Mouse (Mus musculus) midbrain, postnatal 0 days (tissue): Measurements from ENCODE around the gene Cxcl16. TPM values are rescaled to one million over a fixed set of nuclear protein-coding genes. Genes with fewer than 3 reads are reported as not detected.
A peak's percentile ranks its signal among the peaks of the same experiment; 100 is the strongest.

Source experiments
- ATAC-seq: fragments of 200-750 bp; cut with Nextera tagmentation; 2 replicates; pipeline ENCODE4 v1.8.0; 2017; ENCODE audit warnings: moderate number of reproducible peaks, mild to moderate bottlenecking, moderate TSS enrichment, moderate library complexity; ENCODE audit not compliant: low FRiP score
- DNase-seq: peaks from one replicate; pipeline ENCODE4 v3.0.0-alpha.2; 2015; ENCODE audit warnings: low spot score
- H3K27ac ChIP-seq: fragments of 300-500 bp; sonication (generic); 2 replicates; pipeline ENCODE4 v1.5.1; 2014; ENCODE audit warnings: low read depth, mild to moderate bottlenecking, low read length, mixed read lengths
- H3K27me3 ChIP-seq: fragments of 300-500 bp; sonication (generic); 2 replicates; pipeline ENCODE4 v1.6.1; 2014; ENCODE audit warnings: low read length, control low read depth, mixed read lengths; ENCODE audit not compliant: insufficient read depth
- H3K36me3 ChIP-seq: fragments of 300-500 bp; sonication (generic); 2 replicates; pipeline ENCODE4 v1.6.1; 2014; ENCODE audit warnings: low read length, control low read depth, mixed read lengths; ENCODE audit not compliant: insufficient read depth
- H3K4me1 ChIP-seq: fragments of 300-500 bp; sonication (generic); 2 replicates; pipeline ENCODE4 v1.6.1; 2014; ENCODE audit warnings: mild to moderate bottlenecking, control low read depth, antibody characterized with exemption, low read length, mixed read lengths; ENCODE audit not compliant: insufficient read depth
- H3K4me2 ChIP-seq: fragments of 300-500 bp; sonication (generic); 2 replicates; pipeline ENCODE4 v1.6.1; 2014; ENCODE audit warnings: low read depth, mild to moderate bottlenecking, low read length, mixed read lengths; ENCODE audit not compliant: poor library complexity, severe bottlenecking
- H3K4me3 ChIP-seq: fragments of 300-500 bp; sonication (generic); 2 replicates; pipeline ENCODE4 v1.5.1; 2014; ENCODE audit warnings: low read depth, mild to moderate bottlenecking, low read length, moderate library complexity
- H3K9ac ChIP-seq: fragments of 300-500 bp; sonication (generic); replicated peaks from 2 replicates; pipeline ENCODE4 v1.6.1; 2014; ENCODE audit warnings: mild to moderate bottlenecking, low read length, moderate library complexity, mixed read lengths; ENCODE audit not compliant: poor library complexity, severe bottlenecking
- H3K9me3 ChIP-seq: fragments of 300-500 bp; sonication (generic); 2 replicates; pipeline ENCODE4 v1.6.1; 2016; ENCODE audit warnings: low read length, control low read depth
- CTCF ChIP-seq: IDR thresholded peaks from 2 replicates; pipeline ENCODE4 v1.5.1; 2016; ENCODE audit warnings: antibody characterized with exemption, mild to moderate bottlenecking
- WGBS: fragments of 180-500 bp; shearing (Covaris S2); extraction: QIAGEN DNeasy Blood & Tissue Kit; methylation state at CpG from one replicate; pipeline ENCODE4 v1.1.7; 2014; 5-methylcytosine and 5-hydroxymethylcytosine counted together
- polyA plus RNA-seq: library from polyadenylated mRNA; unstranded; fragments of >200 nt; fragmentation: Nextera tagmentation; extraction: Ambion mirVana; gene quantifications from 2 replicates; pipeline ENCODE4 v1.2.1, GENCODE M21; 2015
- total RNA-seq: library from RNA; depleted of rRNA; stranded (reverse); fragments of >200 nt; gene quantifications from 2 replicates; pipeline ENCODE4 v1.2.3, GENCODE M21; 2014

Cxcl16 gene
- total and polyA plus RNA-seq, 2 experiments from 2014 or later, result 1.9 to 3.1 TPM

DNA sequence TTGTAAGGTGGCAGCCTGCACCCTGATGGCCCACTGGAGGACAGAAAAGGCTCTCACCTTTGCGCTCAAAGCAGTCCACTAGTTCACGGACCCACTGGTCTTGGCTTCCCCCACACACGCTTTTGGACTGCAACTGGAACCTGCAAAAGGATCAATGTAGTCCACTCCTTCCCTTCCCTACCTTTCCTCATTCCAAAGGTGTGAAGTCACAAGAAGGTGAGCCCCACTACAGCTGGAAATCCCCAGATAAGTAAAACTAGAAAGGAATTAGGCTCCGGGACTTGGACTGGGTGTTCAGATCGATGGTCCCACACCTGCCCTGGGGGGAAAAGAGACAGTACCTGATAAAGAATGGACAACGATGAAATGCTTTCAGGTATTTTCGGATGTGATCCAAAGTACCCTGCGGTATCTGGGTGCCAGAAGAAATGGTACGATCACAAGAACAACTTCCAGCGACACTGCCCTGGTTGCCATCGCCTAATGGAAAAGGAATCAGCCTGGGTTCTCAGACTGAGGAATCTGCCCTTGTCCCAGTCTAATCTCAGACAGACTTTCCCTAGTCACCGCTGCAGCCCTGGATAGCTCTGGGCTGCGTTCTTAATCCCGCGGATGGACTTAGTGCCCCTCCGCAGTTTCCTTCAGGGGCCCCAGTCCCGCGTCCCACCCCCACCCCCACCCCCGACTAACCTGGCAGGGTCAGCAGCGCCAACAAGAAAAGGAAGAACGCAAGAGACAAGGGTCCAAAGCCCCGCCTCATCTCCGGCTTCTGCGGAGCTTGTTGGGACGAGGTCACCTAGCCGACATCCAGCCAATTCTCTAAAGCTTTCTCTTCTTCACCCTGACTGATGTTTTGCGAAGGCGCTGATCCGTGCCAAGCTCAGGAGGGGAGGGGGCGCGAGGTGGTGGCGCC lies 840 bp downstream of the Cxcl16 start, which contains the start of gene Zmynd15:
Zmynd15 (plus strand) TSS at position 746 of the 913 bp plus-strand sequence.
- Histone ChIP-seq H3K27ac (no peak within 1 kb of the TSS), H3K27me3 (peaks cover 10% of the 10 kb centered on the region; the same call in 1 of the 2 replicates), H3K36me3 (no peaks in the 10 kb centered on the region), H3K4me1 (no peaks in the 10 kb centered on the region), H3K4me3 (peak within 1 kb of the TSS; percentile 34), H3K9ac (peak within 1 kb of the TSS; percentile 29; the same call in 1 of the 2 replicates), H3K4me2 (peak within 1 kb of the TSS; percentile 63), H3K9me3 (no peaks in the 10 kb centered on the region)
- ATAC-seq, result no peak
- WGBS, result 21% methylated on average over 29 of the region's 32 CpGs
- TF ChIP-seq CTCF, result no peak
- DNase-seq, result no peak

DNA sequence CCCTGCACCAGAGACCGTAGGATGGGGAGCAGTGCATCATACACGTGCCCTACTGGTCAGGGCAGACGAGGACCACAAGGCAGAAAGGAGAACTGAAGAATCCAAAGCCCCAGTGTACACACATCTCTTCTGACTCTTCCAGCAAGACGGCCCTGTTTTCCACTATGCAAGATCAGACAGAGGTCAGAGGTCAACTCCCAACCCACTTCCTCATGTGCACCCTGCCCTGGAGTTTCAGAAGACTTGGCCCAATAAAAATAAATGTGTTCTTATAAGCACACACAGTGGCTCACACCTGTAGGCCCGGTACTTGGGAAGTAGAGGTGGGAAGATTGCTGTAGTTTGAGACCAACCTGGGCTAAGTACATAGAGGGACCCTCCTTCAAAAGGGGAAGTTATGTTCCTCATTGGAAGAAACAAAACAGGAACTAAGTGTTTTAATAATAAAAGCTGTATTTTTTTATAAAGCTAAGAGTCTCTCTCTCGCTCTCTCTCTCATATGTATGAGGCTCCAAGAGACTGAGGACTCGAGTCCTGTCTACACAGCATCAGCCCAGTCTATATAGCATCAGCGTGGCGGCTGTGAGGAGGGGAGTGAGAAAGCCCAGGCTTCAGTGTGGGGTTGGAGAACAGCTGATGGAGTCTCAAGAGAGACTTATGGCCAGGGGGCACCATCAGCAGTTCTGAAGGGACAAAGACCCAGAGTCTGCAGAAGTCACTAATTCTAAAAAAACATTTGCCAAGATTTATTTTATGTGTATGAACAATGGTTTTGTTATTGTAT lies 6.3 kb downstream of the Cxcl16 start:
- WGBS, result 90% methylated on average over 9 of the region's 9 CpGs
- no peak overlapping the region for H3K9ac ChIP-seq
- peaks cover under 1% of the 10 kb centered on the region; the same call in 1 of the 2 replicates for H3K27me3 ChIP-seq
- H3K9me3 ChIP-seq, result no peaks in the 10 kb centered on the region
- no peaks in the 10 kb centered on the region for H3K36me3 ChIP-seq
- DNase-seq (no peak), ATAC-seq (no peak)
- no peak overlapping the region for H3K27ac ChIP-seq
- TF ChIP-seq CTCF, result no peak
- H3K4me3 ChIP-seq, result no peak overlapping the region
- H3K4me2 ChIP-seq, result 0 out of 2 replicates have a peak overlapping the region, but pooled peaks have one; percentile 55
- H3K4me1 ChIP-seq, result no peaks in the 10 kb centered on the region; the same call in 1 of the 2 replicates

DNA sequence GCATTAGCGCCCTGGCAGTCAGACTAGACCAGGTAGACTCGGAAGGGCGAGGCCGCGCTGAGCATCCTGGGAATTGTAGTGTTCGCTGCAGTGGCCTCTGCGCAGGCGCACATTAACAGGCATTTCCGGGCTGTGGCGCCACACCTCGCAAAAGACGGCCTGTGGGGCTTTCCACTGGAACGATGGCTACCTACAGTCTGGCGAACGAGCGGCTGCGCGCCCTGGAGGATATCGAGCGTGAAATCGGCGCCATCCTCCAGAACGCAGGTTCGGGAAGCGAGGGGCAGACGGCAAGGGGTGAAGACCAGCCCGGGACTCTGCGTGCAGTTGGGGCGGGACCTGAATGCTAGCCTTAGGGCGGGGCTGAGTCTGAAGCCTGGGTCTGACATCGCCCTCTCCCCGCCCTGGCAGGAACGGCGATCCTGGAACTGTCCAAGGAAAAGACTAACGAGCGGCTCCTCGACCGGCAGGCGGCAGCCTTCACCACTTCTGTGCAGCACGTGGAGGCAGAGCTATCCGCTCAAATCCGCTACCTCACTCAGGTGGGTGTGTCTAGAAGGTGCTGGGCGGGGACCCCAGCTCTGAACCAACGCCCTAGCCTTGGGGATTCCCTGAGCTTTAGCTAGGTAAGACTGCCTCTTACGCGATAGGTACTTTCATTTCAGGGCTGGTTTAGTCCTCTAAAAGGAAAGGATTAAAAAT lies 7.8 kb downstream of the Cxcl16 start, which contains the start of gene Med11:
Med11 (plus strand) TSS at position 123 of the 702 bp plus-strand sequence.
- WGBS, result under 1% methylated on average over 46 of the region's 46 CpGs
- Histone ChIP-seq H3K9ac (peak within 1 kb of the TSS; percentile 70), H3K4me3 (peak within 1 kb of the TSS; percentile 46), H3K36me3 (no peaks in the 10 kb centered on the region), H3K4me2 (peak within 1 kb of the TSS; percentile 55), H3K27me3 (no peaks in the 10 kb centered on the region), H3K9me3 (no peaks in the 10 kb centered on the region), H3K27ac (peak within 1 kb of the TSS; percentile 91), H3K4me1 (no peaks in the 10 kb centered on the region; the same call in 1 of the 2 replicates)
- DNase-seq (peak; percentile 97), ATAC-seq (peak; percentile 96)
- peak; percentile 91 for TF ChIP-seq CTCF

DNA sequence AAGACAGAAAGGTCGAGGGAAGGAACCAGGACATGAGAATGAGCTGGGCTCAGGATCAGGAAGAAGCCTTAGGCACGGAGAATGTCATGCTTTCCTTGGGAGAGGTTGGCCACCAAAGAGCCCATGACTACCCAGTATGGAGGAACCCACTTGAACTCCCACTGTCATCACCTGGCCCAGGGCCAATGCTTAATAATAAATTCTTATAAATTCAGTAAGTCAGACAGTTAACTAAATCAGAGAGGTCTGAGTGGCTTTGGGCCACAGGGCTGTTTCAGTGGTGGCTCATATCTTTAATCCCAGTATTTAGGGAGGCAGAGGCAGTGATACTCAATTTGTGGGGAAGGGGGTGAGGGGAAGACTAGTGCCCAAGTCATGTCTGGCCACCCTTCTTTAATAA lies 8.9 kb downstream of the Cxcl16 start:
- H3K36me3 ChIP-seq, result no peaks in the 10 kb centered on the region
- DNase-seq (no peak), ATAC-seq (no peak)
- H3K9ac ChIP-seq, result no peak overlapping the region
- no peak overlapping the region for H3K27ac ChIP-seq
- H3K27me3 ChIP-seq, result no peaks in the 10 kb centered on the region
- no peaks in the 10 kb centered on the region; the same call in 1 of the 2 replicates for H3K4me1 ChIP-seq
- 83% methylated on average over 2 of the region's 2 CpGs for WGBS
- TF ChIP-seq CTCF, result no peak
- no peak overlapping the region for H3K4me3 ChIP-seq
- no peak overlapping the region for H3K4me2 ChIP-seq
- H3K9me3 ChIP-seq, result no peaks in the 10 kb centered on the region

DNA sequence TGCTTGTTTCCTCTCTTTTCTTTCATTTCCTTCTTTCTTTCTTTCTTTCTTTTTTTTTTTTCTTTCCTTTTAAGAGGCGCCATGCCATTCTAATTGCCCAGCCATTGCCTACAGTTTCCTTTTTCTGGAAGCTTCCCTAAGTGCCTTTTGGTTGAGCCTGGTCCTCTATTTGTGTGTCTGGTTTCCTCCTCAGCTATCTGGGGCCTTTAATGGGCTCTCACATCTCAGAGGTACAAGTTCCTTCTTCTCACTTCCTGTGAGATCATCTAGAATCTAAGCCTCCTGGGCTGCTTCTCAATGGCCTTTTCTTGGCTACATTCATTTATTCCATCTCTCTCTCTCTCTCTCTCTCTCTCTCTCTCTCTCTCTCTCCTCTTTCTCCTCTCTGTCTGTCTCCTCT lies 12.4 kb downstream of the Cxcl16 start:
- H3K27me3 ChIP-seq, result no peaks in the 10 kb centered on the region
- H3K4me1 ChIP-seq, result no peaks in the 10 kb centered on the region
- no peak overlapping the region for H3K9ac ChIP-seq
- H3K27ac ChIP-seq, result no peak overlapping the region
- ATAC-seq (no peak), DNase-seq (no peak)
- no peak overlapping the region for H3K4me3 ChIP-seq
- no peak overlapping the region for H3K4me2 ChIP-seq
- TF ChIP-seq CTCF, result no peak
- no peaks in the 10 kb centered on the region for H3K36me3 ChIP-seq
- WGBS, result 85% methylated on average over 1 of the region's 1 CpGs
- no peaks in the 10 kb centered on the region for H3K9me3 ChIP-seq
